Mouse (Mus musculus) liver, postnatal 0 days (tissue): ENCODE measurements at regions not wholly inside any gene's neighbourhood (a gene's known extent, or its start where the extent isn't known, plus 50 kb on each side); places are given as distances from the start of the nearest gene placed in this dataset.
A peak's percentile ranks its signal among the peaks of the same experiment; 100 is the strongest.

ENCODE experiments used
- ATAC-seq: fragments of 200-750 bp; cut with Nextera tagmentation; 2 replicates; pipeline ENCODE4 v1.8.0; 2017; ENCODE audit warnings: mild to moderate bottlenecking, moderate library complexity
- DNase-seq: peaks from one replicate; pipeline ENCODE4 v3.0.0-alpha.2; 2016
- H3K27ac ChIP-seq: fragments of 300-500 bp; sonication (generic); 2 replicates; pipeline ENCODE4 v1.5.1; 2014; ENCODE audit warnings: antibody characterized with exemption, moderate library complexity, mild to moderate bottlenecking, low read depth
- H3K27me3 ChIP-seq: fragments of 300-500 bp; sonication (generic); 2 replicates; pipeline ENCODE4 v1.6.1; 2014; ENCODE audit warnings: low read length, control low read depth, mixed read lengths; ENCODE audit not compliant: insufficient read depth
- H3K36me3 ChIP-seq: fragments of 300-500 bp; sonication (generic); replicated peaks from 2 replicates; pipeline ENCODE4 v1.6.1; 2014; ENCODE audit warnings: mild to moderate bottlenecking, control low read depth, low read length, moderate library complexity, mixed read lengths; ENCODE audit not compliant: insufficient read depth
- H3K4me1 ChIP-seq: fragments of 300-500 bp; sonication (generic); 2 replicates; pipeline ENCODE4 v1.6.1; 2014; ENCODE audit warnings: antibody characterized with exemption, mild to moderate bottlenecking, control low read depth; ENCODE audit not compliant: insufficient read depth
- H3K4me2 ChIP-seq: fragments of 300-500 bp; sonication (generic); 2 replicates; pipeline ENCODE4 v1.6.1; 2014; ENCODE audit warnings: low read depth, mild to moderate bottlenecking, low read length, moderate library complexity, mixed read lengths
- H3K4me3 ChIP-seq: fragments of 300-500 bp; sonication (generic); 2 replicates; pipeline ENCODE4 v1.5.1; 2014; ENCODE audit warnings: low read depth, low read length
- H3K9ac ChIP-seq: fragments of 300-500 bp; sonication (generic); replicated peaks from 2 replicates; pipeline ENCODE4 v1.6.1; 2014; ENCODE audit warnings: mild to moderate bottlenecking, moderate library complexity
- H3K9me3 ChIP-seq: fragments of 300-500 bp; sonication (generic); 2 replicates; pipeline ENCODE4 v1.6.1; 2016; ENCODE audit warnings: mild to moderate bottlenecking, control low read depth, low read length, mixed read lengths
- CTCF ChIP-seq: sonication (generic); IDR thresholded peaks from 2 replicates; pipeline ENCODE4 v1.5.1; 2016; ENCODE audit warnings: antibody characterized with exemption, low read depth
- EP300 ChIP-seq: IDR thresholded peaks from 2 replicates; pipeline ENCODE4 v1.6.1; 2016; ENCODE audit warnings: antibody characterized with exemption, low read depth, mild to moderate bottlenecking
- WGBS: fragments of 180-500 bp; shearing (Covaris S2); extraction: QIAGEN DNeasy Blood & Tissue Kit; methylation state at CpG from one replicate; pipeline ENCODE4 v1.1.7; 2014; ENCODE audit not compliant: insufficient replicate concordance; 5-methylcytosine and 5-hydroxymethylcytosine counted together

- ATAC-seq = no peak
- 47% methylated on average over 2 of the region's 2 CpGs for WGBS
Measured at GRCm38 (mm10) chr1:13467886-13468630, 2054.2 kb downstream of the A830018L16Rik start.

GRCm38 (mm10) chr1:13494727-13495404 is 2081.0 kb downstream of the A830018L16Rik start:
- DNase-seq (no peak), ATAC-seq (no peak)
- H3K36me3 ChIP-seq = no peaks in the 10 kb centered on the region
- 28% methylated on average over 16 of the region's 16 CpGs for WGBS
- 0 out of 2 replicates have a peak, but pooled peaks cover 5% of the 10 kb centered on the region for H3K27me3 ChIP-seq
- TF ChIP-seq CTCF (no peak), EP300 (no peak)
- no peak overlapping the region for H3K27ac ChIP-seq
- peak overlapping the region; percentile 54 for H3K4me2 ChIP-seq
- H3K9ac ChIP-seq = no peak overlapping the region
- H3K4me3 ChIP-seq = peak overlapping the region; percentile 25; the same call in 1 of the 2 replicates
- H3K4me1 ChIP-seq = peaks cover 5% of the 10 kb centered on the region; the same call in 1 of the 2 replicates
- H3K9me3 ChIP-seq = no peaks in the 10 kb centered on the region

More at GRCm38 (mm10) chr1:13467886-13468630, 2054.2 kb downstream of the A830018L16Rik start:
- Histone ChIP-seq H3K4me3 (no peak overlapping the region), H3K4me2 (no peak overlapping the region), H3K27me3 (no peaks in the 10 kb centered on the region), H3K36me3 (no peaks in the 10 kb centered on the region), H3K9ac (no peak overlapping the region), H3K4me1 (0 out of 2 replicates have a peak, but pooled peaks cover 6% of the 10 kb centered on the region), H3K9me3 (no peaks in the 10 kb centered on the region; the same call in 1 of the 2 replicates), H3K27ac (peak overlapping the region; percentile 91)
- no peak for DNase-seq
- TF ChIP-seq EP300 (no peak), CTCF (no peak)

GRCm38 (mm10) chr1:13496386-13496785 is 2082.5 kb downstream of the A830018L16Rik start:
- TF ChIP-seq CTCF (no peak), EP300 (no peak)
- Histone ChIP-seq H3K4me1 (peaks cover 5% of the 10 kb centered on the region; the same call in 1 of the 2 replicates), H3K27ac (no peak overlapping the region), H3K4me2 (no peak overlapping the region), H3K36me3 (no peaks in the 10 kb centered on the region), H3K4me3 (no peak overlapping the region), H3K27me3 (0 out of 2 replicates have a peak, but pooled peaks cover 5% of the 10 kb centered on the region), H3K9me3 (no peaks in the 10 kb centered on the region), H3K9ac (no peak overlapping the region)
- ATAC-seq (no peak), DNase-seq (no peak)
- WGBS = 27% methylated on average over 2 of the region's 2 CpGs

GRCm38 (mm10) chr1:13500456-13500855 is 2086.6 kb downstream of the A830018L16Rik start:
- Histone ChIP-seq H3K36me3 (no peaks in the 10 kb centered on the region), H3K9ac (no peak overlapping the region), H3K27ac (no peak overlapping the region), H3K9me3 (no peaks in the 10 kb centered on the region), H3K27me3 (no peaks in the 10 kb centered on the region), H3K4me3 (no peak overlapping the region), H3K4me1 (no peaks in the 10 kb centered on the region), H3K4me2 (no peak overlapping the region)
- TF ChIP-seq CTCF (peak; percentile 76), EP300 (no peak)
- DNase-seq (peak; percentile 55), ATAC-seq (no peak)
- 25% methylated on average over 5 of the region's 5 CpGs for WGBS

GRCm38 (mm10) chr1:13501938-13502337 is 2088.0 kb downstream of the A830018L16Rik start:
- ATAC-seq = no peak
- WGBS = 69% methylated on average over 4 of the region's 4 CpGs
- no peak overlapping the region for H3K4me2 ChIP-seq
- no peak for DNase-seq
- no peak overlapping the region for H3K27ac ChIP-seq
- no peaks in the 10 kb centered on the region for H3K27me3 ChIP-seq
- TF ChIP-seq CTCF (no peak), EP300 (no peak)
- no peak overlapping the region for H3K4me3 ChIP-seq
- no peaks in the 10 kb centered on the region for H3K9me3 ChIP-seq
- H3K36me3 ChIP-seq = no peaks in the 10 kb centered on the region
- no peaks in the 10 kb centered on the region for H3K4me1 ChIP-seq
- no peak overlapping the region for H3K9ac ChIP-seq

GRCm38 (mm10) chr1:13513761-13514160 is 2099.9 kb downstream of the A830018L16Rik start:
- peak overlapping the region; percentile 20; the same call in 1 of the 2 replicates for H3K4me3 ChIP-seq
- DNase-seq (peak; percentile 33), ATAC-seq (peak; percentile 40; the same call in 1 of the 2 replicates)
- peak overlapping the region; percentile 42 for H3K4me2 ChIP-seq
- H3K27me3 ChIP-seq = no peaks in the 10 kb centered on the region
- no peak for TF ChIP-seq CTCF
- no peak for TF ChIP-seq EP300
- H3K36me3 ChIP-seq = no peaks in the 10 kb centered on the region
- no peaks in the 10 kb centered on the region; the same call in 1 of the 2 replicates for H3K9me3 ChIP-seq
- 43% methylated on average over 11 of the region's 11 CpGs for WGBS
- H3K4me1 ChIP-seq = no peaks in the 10 kb centered on the region
- H3K9ac ChIP-seq = no peak overlapping the region
- H3K27ac ChIP-seq = no peak overlapping the region
